Mouse (Mus musculus): ENCODE measurements around the gene Abcb1b.
A peak's percentile ranks its signal among the peaks of the same experiment; 100 is the strongest.
"Not testable (repeated sequence)": the region's sequence is repeated elsewhere in the genome, so short reads cannot be mapped to it uniquely, and the experiment has no call there.

Gene Abcb1b

DNA sequence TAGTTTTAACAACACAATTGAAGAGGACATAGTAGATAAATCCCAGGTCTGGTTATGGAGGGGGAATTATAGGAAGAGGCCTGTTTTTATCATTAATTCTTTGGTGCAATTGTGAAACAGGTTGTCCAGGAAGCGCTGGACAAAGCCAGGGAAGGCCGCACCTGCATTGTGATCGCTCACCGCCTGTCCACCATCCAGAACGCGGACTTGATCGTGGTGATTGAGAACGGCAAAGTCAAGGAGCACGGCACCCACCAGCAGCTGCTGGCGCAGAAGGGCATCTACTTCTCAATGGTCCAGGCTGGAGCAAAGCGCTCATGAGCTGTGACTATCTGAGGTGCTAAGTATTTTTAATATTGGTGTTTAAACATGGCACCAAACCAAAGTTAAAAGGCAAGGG, 67.7 kb downstream of the Abcb1b start:
- DNase-seq, result not testable (repeated sequence)

DNA sequence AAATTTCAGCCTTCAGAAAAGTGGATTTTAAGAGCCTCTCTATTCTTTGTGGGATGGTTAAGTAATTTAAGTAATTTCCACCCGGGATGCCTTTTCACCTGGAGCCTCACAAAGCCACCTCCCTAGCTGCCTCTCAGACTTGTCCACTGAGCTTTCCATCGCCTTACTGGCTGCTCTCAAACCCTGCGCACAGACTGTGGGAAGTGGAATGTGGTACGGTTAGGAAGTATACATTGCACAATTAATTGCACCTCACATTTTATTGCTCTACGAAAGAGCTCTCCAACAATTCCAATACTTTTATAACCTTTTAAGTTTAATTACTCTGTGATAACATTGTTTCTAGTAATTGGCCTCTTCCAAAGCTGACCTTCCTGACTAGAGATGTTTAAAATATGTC, 68.4 kb downstream of the Abcb1b start:
- no peak for DNase-seq

DNA sequence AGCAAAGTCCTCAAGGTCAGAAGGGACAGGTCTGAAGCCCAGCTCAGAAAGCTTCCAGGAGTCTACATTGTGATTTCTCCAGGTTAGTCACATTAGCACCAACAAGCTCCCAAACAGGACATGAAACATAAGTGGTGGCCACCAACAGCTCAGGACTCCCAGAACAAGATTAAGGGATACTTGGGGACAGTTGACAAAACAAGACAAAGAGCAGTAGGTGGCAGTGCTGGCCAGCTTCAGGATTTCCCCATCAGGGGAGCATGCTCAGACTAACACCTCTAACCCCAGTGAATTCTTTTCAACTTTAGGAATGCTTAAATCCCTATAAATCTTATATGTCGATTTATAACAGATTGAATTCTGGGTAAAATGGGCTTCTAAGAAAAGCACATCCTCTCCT, 70.1 kb downstream of the Abcb1b start:
- DNase-seq, result peak; percentile 17 to 38

DNA sequence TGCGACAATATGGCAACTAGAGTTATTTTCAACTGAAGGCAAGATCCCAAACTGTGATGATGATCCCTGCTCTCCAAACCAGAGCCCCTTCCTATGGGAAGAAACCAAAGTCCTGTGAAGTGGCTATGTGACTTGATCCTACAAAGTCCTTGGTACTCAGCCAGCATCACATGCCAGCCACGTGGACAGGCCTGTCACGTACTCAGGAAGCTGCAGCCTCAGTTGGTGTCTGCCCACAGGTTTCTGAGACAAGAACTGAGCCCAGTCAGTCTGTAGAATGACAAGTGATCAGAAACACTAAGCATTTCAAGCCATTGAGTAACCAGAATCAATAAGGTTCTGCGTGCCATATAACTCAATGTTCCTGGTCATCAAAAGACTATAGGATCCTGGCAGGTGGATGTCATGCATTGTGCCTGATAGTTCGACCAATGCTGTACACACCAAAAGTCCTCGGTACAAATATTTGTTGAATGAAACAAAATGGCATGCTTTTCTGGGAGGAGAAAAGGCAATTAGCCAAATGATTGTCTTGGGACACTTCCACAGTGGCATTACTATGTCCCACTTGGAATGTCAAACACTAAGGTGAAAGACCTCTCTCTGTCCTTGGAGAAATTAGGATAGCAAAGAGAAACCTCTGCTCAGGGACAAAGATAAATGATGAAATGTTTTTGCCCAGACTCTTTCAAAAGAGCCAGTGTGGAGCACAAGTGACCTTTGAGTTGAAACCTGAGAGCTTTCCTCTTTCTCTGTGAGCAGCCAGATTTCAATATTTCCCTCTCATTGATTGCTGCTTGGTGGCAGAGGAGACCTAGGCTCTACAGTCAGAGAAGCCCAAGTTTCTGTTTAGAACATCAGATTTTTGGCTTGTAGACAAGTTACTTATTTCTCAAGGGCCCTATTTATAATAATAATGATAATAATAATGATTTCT, 75.3 kb downstream of the Abcb1b start:
- DNase-seq, result no peak

DNA sequence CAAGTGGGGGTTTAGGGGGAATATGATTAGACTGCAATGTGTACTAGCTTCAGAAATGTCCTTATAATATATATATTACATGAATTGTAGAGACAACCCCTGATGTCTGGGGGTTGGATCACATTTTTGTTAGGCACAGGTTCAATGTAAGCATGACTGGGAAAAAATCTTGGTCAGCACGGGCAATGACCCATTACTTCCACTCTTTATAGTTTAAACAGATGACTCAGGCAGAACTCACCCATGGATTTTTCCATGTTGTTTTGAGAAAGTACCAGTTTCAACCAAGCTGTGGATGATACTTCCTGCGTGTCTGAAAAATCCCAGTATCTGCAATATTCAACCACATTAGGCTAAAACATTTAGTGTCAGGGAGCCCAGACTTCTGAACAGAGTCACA, 79.1 kb downstream of the Abcb1b start:
- DNase-seq, result no peak

DNA sequence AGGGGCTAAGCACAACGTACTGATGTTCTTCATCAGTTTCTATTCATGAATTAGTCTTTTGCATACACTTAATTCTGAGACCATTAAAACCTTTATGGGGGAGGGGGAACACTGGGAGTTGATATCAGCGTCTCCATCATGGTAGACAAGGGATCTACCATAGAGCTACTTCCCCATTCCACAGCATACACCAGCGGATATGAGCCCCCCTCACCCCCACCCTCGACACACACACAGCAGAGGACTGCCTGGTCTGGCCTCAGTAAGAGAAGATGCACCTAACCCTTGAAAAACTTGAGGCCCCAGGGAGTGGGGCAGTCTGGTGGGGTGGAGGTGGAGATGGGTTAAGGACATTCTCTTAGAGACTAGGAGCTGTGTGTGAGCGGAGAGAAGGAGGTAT, 79.9 kb downstream of the Abcb1b start:
- DNase-seq, result no peak

DNA sequence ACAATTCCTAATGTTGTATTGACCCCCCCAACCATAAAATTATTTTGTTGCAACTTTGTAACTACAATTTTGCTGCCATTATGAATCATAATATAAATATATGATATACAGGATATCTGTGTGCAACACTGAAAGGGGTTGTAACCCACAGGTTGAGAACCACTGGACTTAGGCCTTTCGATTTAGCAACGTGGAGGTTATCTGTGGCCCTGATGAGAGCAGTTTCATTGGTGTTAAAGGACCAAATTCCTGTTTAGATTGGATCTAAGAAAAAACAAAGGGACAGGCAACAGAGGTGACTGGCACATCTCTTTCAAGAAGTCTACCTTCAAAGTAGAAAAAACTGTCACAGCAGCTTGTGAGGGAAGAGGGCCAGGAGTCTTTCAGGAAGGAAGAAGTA, 87.9 kb downstream of the Abcb1b start:
- no peak for DNase-seq

DNA sequence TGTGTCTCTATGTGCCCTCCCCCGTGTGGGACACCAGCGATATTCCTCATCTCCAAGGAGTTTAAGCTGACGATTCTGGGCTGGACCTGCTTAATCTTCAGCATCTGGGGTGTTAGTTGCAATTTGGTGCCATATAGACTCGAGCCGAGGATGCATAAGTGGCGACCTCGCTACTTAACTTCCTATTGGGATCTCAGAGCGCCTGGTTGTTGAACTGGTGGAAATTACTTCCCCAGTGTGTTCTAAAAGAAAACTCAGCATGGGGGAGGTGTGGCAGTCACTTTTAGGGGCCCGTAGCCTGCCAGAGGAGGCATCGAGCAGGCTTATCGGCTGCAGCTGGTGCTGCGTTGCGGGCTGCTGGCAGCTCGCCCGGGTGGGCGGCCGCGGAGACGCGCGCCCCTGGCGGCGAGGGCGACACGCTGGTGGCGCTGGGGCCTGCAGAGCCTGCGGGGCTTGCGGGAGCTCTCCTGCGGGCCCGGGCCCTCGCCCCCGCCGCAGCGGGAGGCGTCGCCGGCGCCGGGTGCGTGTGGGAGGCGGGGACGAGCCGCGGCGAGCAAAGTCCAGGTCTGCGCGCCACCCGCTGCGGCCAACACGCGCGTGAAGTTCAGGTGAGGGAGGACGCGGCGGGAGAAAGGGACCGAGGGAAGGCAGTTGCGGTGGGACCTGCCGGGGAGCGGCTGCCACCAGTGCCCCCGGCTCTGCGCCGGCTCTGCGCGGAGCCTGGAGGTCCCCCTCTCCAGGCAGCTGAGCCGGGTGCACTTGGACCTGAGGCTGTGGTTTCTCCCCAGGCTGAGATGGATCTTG, 95.6 kb downstream of the Abcb1b start, which contains the start of gene Abcb4:
Gene Abcb4 (plus strand): TSS at position 418 of the 804 bp plus-strand sequence.
- DNase-seq, result peak; percentile 84 to 86

DNA sequence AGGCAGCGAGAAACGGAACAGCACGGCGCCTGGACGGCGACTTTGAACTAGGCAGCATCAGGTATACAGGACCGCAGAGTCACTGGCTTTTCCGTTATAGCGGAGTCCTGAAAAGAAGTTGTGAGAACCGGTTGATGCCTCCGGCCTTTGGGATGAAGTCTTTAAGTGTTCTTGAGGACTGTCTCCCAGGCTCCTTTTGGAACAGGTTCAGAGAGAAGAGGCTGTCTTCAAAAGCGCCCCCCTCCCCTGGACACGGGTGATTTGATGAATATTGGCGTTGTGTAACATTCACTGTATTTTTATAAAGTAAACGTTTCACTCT, 96.1 kb downstream of the Abcb1b start:
- DNase-seq, result no peak

DNA sequence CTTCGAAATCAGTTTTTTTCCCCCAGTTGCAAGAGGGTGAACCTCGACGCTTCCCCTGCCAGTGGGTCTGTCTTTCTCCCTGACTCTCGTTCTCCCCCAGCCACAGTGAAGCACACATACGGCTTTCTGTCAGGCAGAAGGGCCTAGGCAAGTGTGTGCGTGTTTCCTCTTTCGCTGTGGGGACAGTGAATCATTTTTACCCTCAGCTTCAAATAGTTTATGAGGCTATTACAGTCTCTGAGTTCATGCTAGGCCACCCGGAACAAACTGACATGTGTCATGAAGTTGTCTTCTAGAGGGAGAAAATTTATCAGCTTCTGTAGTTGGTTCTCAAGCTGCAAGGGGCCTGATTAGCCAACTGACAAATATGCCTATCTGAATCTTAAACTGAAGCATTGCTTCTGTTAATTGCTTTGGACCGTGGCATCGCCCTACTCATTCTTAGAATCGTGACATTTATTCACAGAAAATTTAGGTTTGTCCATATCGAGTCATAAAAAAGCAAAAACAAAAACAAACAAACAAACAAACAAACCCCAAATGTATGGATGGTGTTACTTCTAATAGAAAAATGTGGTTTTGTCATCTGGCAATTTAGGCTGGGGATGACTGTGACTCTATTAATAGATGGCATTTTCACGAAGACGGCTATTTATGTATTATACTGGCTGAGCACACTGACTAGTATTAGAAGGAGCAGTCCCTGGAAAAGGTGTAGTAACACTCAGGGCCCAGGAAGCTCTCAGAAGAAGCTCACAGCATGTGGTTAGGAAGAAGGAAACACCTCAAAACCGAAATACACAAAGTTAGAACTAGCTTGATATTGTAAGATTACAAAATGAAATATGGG, 96.9 kb downstream of the Abcb1b start:
- DNase-seq, result peak in 1 of 2 experiments; percentile 2

DNA sequence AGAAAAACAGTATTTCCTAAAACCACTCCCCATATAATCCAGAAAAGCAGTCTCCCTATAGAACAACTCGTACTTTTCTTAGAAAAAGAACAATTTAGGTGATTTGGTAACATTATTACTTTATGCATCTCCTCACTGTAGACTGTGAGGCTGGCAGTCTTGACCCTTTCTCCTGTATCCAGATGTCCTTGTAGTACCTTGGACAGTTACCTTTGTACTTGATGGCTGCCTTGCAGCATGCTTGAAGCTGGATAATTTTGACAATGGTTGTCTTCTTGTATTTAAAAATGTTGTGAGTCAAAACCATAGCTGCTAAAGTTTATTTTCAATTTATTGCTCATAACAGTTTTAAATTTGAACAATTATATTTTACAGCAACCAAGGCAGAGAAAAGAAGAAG, 98.3 kb downstream of the Abcb1b start:
- DNase-seq, result no peak

DNA sequence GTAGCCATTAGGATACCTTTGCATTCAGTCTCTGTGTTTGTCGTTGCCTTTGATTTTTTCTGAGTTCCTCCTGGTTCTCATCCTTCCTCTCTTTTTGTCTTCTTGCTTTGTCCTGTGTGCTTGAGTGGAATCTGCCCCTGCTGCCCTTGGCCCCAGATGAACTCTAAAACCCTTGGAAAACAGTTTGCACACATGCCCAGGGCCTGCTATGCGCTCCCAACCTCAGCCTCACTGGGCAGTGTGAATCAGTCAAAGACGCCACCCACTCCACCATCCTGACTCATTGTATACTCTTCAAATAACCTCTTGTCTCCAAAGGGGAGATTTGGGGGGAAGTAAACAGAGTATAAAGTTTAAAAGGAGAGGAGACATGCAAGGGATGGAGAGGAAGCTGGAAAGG, 100.3 kb downstream of the Abcb1b start:
- DNase-seq, result no peak

DNA sequence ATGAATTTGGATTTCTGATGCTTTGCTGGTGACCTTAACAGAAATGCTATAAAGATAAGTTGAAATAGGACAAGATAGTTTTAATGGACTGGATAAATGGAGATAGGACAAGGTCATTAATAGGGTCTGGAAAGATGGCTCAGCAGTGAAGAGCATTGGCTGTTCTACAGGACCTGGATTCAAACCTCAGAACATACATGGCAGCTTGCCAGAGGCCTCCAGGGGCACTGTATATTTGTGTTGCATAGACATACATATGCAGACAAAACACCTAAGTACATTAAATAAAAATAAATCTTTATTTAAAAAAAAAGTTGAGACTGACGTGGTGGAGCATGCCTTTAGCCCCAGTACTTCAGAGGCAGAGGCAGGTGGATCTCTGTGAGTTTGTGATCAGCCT, 103.1 kb downstream of the Abcb1b start:
- DNase-seq, result no peak

DNA sequence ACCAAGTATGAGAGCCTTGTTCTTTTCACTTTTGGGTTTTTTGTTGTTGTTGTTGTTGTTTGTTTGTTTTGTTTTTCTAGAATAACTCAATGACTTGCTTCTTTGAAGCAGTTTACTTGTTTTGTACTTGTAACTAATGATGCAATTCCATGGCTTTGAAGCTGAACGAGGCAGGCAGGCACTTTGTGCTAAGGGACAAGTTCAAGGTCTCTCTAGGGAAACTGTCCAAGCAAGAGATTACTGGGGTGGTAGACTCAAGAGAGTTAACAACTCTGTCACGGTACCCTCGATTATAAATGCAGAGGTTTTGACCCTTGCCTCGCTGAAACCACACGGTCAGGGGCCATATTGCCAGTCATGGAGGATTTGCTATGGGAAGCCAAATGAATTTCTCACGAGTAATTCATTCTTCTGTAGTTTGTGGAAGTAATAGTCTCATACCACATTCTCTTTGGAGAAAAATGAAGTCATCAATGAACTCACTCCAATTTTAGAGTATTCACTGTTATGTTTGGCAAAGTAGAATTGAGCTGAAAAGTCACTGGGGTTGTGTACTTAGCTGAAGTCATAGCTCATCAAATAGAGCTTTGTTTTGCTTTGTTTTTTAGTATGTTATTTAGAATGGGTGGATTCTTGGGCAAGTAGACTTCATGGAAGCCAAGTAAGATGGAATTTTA, 104.3 kb downstream of the Abcb1b start:
- no peak for DNase-seq

DNA sequence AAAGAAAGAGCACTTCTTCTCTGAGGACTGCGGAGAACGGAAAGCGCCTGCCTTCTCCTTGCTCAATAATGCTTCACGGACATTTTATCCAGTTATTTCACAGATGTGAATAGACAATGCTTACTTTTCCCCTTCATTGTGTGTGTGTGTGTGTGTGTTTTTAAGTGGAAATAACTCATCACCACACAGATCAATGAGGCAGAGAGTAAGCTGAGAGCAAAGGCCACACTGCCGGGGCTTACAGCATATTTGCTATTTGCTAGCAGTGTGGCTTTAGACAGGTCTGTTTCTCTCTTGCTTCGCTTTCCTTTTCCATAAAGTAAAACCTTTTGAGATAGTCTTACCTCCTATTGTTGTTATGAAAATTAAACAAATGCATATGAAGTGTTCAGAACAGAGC, 106.6 kb downstream of the Abcb1b start:
- DNase-seq, result no peak

DNA sequence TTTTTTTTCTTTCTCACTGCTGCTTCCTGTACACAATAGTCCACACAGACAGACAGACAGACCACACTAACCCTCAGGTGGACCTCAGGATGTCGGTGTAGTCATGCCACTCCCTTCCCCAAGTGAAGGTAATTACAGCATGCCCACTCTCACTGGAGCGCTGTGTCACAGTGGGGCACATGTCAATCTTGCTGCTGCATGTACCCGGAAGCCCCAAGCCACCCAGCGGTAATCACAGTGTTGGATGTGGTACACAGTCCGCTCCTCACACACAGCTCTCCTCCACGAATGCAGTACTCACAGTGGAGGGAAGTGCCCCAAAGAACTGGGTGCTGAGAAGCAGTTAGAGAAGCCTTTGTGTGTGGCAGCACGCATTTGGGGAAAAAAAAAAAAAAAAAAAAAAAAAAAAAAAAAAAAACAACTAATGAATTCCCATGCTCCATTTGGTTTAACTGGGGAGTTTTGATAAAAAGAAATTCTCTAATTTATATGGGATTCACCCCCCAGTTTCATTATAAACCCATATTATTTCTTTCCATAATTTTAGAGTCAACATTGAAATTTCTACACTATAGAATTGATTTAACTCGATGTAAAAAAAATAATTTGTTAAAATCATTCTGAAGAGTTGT, 113.7 kb downstream of the Abcb1b start:
- DNase-seq, result no peak
